Mouse (Mus musculus): ENCODE measurements around the gene Rapgefl1. TPM values are rescaled to one million over a fixed set of nuclear protein-coding genes. Genes with fewer than 3 reads are reported as not detected.

Rapgefl1 gene
- under 1 TPM; 0.57 to 0.72 TPM for total RNA-seq (2021)

DNA sequence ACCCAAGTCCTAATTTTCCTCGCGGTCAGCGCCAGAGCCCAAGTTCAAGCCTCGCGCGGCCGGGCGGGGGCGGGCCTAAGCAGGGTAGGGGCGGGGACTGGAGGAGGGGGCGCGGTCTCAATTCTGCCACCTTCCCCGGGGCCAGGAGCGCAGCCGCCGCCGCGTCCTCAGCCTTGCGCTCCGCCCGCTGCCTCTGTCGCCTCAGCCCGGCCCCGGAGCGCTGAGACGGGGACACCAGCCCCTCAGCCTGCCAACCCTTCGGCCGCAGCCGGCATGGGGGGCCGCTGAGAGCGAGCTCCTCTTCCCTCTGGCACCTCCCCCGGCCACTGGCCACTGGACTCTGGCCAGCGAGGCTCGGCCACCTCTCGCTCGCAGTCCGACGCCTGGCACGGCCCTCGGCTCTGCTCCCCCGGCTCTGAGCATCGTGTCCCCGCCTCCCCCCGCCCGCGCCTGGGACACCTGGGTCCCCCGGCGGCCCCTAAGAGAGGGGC is at the start of gene Rapgefl1:
Rapgefl1 (plus strand) TSS at position 135 of the 491 bp plus-strand sequence.
- peak; percentile 82 to 83 for DNase-seq
- intact Hi-C loops (cut with DNase I), result no loop called here

DNA sequence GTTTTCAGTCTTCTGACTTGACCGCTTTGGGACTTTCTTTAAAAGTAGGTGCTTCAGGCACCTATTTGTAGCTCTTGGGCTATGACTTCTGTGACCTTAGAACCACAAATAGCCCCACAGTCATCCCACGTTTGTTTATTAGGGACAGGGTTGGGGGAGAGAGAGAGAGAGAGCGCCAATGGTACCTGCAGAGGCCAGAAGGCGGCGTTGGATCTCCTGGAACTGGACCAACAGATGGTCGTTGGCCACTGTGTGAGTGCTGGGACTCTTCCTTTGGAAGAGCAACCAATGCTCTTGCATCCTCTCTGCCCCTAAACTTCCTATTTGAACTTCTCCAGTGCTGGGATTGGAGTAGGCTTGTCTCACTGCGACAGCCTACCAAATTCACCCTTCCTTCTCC is 49.4 kb upstream of the Rapgefl1 start:
- DNase-seq, result no peak
- intact Hi-C loops (cut with DNase I), result loop anchor here (1.0 to 2.0 kb wide), 4 partner anchors 14 to 87 kb away; no protein-coding TSS in a partner anchor

DNA sequence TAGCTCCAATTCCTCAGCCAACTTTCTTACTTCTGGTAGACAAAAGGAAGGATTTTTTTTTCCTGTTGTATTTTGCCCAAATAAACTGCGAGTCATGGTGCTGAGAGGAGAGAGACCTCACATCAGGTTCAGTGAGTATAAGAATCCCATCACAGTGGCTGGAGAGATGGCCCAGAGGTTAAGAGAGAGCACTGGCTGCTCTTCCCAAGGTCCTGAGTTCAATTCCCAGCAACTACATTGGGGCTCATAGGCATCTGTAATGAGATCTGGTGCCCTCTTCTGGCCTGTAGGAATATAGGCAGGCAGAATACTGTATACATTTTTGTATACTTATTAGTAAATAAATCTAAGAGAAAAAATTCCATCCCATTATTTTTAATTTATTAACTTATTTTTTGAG is 48.9 kb upstream of the Rapgefl1 start:
- no peak for DNase-seq
- intact Hi-C loops (cut with DNase I), result loop anchor here (1.0 to 2.0 kb wide), 5 partner anchors 15 to 87 kb away; no protein-coding TSS in a partner anchor

DNA sequence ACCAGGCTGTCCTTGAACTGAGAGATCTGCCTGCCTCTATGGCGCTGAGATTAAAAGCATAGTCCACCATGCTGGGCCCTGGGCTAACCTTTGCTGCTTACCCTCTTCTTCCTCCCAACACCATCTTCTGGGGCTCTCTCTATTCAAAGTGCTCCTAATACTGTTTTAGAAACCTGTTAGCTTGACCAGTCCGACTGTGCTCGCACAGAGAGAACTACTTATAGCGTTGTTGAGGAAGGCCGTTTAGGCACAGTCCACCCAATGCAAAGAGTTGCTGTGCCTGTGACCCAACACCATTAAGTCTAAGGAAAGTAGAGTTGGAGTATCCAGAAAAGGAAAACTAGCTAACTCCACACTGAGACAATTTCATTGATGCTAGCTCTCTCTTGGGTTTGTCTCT is 48.4 kb upstream of the Rapgefl1 start:
- no peak for DNase-seq
- intact Hi-C loops (cut with DNase I), result loop anchor here (2.0 kb wide), 1 partner anchor 41 kb away; no protein-coding TSS in a partner anchor

DNA sequence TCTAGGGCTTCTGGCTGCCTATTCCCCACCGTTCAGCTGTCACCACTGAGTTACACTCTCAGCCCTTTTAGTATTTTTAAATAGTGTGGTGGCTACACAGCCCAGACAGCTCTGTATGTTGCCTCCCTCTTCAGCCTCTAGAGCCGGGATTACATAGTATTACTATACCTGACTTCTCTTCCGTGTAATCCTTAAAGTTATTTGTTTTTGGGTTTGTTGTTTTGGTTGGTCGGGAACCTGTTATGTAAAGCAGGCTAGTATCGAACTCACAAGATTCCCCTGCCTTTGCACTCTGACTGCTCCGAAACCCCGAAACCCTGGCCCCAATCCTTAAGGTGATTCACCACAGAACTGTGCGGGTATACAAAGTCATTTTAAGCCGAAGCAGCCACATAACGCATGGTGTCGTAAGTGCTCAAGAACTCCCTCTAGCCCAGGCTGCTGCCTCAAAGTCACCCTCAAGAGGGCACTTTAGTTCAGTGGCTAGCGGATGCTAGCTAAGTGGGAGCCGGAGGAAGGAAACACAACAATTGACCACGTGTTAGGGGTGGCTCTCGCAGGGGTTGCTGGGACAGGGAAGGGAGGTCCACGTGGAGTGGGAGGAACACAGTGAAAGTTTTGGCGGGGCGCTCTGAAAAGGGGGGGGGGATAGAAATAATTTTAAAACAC is 47.9 kb upstream of the Rapgefl1 start:
- DNase-seq, result peak; percentile 87 to 88
- intact Hi-C loops (cut with DNase I), result loop anchor here (2.0 kb wide), 1 partner anchor 40 kb away; no protein-coding TSS in a partner anchor

DNA sequence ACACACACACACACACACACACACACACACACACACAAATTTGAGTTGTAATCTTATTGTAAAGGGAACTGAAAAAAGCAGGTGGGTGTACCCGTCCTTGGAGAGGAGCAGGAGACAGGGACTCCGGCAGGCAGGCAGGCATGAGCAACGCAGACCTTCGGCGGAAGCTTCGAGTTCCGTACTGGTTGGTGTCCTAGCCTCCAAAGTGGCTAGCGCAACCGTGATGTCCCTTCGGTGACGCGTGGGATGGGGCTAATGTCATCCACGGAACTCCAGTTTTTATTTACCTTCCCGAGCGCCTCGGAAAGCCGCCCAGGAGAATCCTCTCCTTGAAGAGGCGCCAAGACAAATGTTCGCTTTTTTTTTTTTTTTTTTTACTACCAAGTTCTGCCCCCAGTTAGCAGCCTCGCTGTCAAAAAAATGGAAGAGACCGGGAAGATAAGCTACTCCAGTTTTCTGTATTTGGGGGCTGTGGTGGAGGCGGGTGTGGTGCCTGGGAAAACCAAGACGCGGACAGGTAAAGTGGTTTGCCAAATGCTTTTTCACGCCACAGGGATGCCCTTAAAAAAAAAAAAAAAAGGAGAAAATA is 47.3 kb upstream of the Rapgefl1 start:
- intact Hi-C loops (cut with DNase I), result loop anchor here (2.0 kb wide), 1 partner anchor 39 kb away; no protein-coding TSS in a partner anchor
- DNase-seq, result no peak

DNA sequence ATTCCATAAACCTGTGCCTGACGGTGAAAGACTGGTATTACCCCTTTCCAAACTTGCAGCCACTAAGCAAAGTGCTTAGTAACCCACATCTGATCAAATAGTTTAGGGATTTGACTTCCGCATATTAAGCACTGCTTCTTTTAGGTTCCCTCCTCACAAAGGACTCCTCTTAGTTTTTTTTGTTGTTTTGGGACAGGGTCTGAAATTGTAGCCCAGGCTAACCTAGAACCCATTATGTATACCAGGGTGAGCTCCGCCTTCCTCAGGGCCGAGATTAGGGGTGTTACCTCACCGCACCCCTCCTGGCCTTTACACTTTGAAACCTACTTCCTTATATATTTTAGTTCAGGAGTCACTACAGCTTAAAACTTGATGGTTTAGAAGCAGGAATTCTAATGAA is 46.8 kb upstream of the Rapgefl1 start:
- intact Hi-C loops (cut with DNase I), result loop anchor here (2.0 kb wide), 2 partner anchors 39 to 117 kb away; partner anchors contain the start of gene Cdc6
- DNase-seq, result no peak

DNA sequence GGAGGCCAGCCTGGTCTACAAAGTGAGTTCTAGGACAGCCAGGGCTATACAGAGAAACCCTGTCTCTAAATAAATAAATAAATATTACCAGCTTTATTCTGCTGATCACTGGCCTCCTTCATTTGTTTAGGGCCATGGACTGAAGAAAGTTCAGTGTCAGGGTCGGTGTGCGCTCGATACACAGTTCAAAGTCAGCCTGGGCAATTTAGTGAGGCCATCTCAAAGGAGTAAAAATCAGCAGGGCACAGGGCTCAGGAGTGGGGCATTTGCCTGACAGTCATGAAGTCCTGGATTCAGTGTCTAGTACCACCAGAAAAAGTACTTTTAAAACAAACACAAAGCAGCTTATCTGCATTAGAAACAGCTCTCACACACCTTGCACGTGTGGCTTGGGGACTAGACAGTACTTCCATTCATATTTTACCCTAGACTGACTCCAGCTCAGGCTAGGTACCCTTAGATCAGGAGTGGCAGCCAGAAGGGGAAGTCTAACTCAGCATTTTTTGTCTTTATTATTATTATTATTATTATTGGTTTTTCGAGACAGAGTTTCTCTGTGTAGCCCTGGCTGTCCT is 45.9 kb upstream of the Rapgefl1 start:
- DNase-seq, result no peak
- intact Hi-C loops (cut with DNase I), result loop anchor here (2.0 kb wide), 1 partner anchor 116 kb away; the partner anchor contains the start of gene Cdc6

DNA sequence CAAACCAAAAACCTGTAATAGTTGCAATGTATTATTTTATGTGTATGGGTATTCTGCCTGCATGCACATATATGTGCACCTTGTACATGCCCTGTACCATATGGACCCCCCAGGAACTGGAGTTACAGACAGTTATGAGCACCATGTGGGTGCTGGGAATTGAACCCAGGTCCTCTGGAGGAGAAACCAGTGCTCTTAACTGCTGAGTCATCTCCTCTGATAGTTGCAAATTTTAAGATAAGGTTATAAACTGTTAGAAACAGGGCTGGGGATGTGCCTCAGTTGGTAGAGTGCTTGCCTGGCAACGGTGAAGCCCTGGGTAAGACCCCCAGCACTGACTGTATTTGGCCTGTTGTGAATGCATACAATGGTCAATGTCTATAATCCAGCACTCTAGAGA is 45.1 kb upstream of the Rapgefl1 start:
- intact Hi-C loops (cut with DNase I), result loop anchor here (2.0 kb wide), 1 partner anchor 115 kb away; the partner anchor contains the start of gene Cdc6

DNA sequence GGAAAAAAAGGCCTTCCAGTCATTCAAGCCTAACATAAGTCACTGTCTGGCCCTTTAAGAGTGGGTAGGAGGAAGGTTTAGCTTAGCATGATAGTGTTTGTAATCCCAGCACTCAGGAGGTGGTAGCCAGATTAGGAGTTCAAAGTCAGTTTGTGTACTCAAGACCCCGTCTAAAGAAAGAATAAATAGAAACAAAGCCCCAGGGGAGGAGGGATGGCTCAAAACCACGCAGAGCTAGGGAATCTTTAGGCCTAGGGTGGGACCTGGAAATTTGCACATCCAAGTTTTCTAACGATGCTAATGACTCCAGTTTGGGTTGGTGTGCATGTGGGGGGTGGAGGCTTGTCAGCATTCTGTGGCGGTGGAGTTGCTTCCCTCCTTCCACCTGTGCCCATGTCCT is 44.5 kb upstream of the Rapgefl1 start:
- DNase-seq, result no peak
- intact Hi-C loops (cut with DNase I), result no loop called here

More for the DNA sequence above, 45.1 kb upstream of the Rapgefl1 start:
- no peak for DNase-seq

DNA sequence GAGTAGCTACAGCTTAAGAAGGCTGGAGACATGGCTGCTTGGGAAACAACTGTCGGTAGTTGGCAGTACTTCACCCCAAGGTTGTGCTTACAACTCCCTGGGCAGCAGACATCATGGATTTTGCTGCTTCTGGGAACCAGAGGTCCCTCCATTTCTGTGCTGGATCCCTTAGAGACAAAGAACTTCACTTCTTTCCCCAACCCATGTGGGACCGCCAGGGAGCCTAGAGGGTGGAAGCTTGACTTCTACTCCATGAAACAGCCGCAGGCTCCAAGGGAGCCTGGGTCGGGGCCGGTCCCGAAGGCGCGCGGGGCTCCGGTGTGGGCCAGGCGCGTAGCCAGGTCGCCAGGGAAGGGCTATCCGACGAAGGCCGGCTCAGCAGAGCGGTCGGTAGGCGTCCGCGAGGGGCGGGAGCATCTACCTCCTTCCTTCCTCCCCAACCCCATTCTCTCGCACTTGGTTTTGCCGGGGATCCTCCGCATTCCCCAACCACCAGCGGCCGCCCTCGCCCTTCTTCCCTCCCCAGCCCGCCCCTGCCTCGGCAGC is 42.0 kb upstream of the Rapgefl1 start:
- intact Hi-C loops (cut with DNase I), result loop anchor here (2.0 kb wide), 1 partner anchor 14 kb away; no protein-coding TSS in a partner anchor

DNA sequence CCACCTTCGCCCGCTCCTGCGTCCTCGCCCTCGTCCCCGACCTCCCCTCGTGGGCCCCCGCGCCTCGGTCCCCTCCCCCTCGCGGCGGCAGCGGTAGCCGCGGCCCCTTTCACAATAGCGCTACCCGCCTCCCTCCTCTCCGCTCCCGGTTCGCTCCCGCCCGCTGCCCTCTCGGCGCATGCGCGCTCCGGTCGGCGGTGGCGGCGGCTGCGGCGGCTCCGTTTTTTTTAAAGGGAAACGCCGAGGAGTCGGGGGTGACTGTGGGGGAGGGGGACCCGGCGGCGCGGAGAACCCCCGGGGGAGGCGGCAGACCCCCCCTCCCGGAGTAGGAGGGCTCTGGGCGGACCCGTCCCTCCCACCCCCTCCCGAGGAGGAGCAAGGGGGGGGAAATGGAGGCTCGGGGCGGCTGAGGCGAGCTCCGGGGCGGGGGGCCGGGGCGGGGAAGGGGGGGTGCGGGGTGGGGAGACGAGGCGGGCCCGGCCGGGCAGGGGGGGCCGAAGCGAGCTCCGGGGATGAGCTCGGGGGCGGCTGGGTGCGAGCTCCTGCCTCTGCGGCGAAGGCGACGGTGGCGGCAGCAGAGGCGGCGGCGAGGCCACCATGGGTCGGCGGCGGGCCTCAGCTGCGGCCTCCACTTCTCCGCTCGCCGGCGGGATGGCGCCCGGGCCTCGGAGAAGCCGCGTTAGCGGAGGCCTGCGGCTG is 41.4 kb upstream of the Rapgefl1 start, which contains the start of gene Msl1:
Msl1 (plus strand) TSS at position 502 of the 699 bp plus-strand sequence.
- intact Hi-C loops (cut with DNase I), result loop anchor here (2.0 kb wide), 1 partner anchor 14 kb away; no protein-coding TSS in a partner anchor

More for the DNA sequence above, 42.0 kb upstream of the Rapgefl1 start:
- peak in 1 of 2 experiments; percentile 75 for DNase-seq

DNA sequence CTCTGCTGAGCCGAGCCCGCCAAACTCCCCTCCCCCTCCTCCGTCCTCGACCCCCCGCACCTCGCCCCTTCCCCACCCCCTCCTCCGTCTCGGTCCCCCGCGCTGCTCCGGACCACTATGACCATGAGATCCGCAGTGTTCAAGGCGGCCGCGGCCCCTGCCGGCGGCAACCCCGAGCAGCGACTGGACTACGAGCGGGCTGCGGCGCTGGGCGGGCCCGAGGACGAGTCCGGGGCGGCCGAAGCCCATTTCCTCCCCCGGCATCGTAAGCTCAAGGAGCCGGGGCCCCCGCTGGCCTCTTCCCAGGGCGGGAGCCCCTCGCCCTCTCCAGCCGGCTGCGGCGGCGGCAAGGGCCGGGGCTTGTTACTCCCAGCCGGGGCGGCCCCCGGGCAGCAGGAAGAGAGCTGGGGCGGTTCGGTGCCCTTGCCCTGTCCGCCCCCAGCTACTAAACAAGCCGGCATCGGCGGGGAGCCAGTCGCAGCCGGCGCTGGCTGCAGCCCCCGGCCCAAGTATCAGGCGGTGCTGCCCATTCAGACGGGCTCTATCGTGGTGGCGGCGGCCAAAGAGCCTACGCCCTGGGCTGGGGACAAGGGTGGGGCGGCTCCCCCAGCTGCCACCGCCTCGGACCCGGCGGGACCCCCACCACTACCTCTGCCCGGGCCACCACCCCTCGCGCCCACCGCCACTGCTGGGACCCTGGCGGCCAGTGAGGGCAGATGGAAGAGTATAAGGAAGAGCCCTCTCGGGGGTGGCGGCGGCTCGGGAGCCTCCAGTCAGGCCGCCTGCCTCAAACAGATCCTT is 40.7 kb upstream of the Rapgefl1 start:
- peak; percentile 50 to 74 for DNase-seq
- intact Hi-C loops (cut with DNase I), result loop anchor here (2.0 kb wide), 1 partner anchor 13 kb away; no protein-coding TSS in a partner anchor

More for the DNA sequence above, 41.4 kb upstream of the Rapgefl1 start, which contains the start of gene Msl1:
- DNase-seq, result peak; percentile 86 to 93

DNA sequence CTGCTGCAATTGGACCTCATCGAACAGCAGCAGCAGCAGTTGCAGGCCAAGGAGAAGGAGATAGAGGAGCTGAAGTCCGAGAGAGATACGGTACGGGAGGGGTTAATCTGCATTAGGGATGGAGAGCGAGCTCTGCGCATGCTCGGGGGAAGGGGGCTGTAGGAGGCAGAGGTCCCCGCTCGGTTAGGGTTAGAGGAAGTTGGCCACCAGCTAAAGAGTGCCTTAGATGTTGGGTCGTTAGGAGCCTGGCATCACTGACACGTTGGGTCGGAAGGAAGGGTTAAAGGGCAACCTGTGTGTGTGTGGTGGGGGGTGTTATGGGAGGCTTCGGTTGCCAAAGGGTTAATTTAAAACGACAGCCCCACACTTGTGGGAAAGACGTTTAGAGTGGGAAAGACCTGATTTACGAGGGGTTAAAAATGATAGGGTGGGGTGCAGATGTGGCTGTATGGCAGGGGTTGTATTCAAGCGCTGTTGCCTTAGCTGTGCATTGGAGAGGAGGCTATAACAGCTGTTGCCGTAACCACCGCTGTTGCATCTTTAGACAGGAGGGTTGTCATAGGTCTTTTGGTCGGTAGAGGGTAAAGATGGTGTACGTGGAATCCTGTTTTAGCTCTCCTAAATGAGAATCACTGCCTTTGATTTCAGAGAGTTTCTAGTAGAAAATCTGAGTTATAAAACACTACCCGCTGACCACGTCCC is 39.9 kb upstream of the Rapgefl1 start:
- intact Hi-C loops (cut with DNase I), result no loop called here
- peak; percentile 65 to 75 for DNase-seq

DNA sequence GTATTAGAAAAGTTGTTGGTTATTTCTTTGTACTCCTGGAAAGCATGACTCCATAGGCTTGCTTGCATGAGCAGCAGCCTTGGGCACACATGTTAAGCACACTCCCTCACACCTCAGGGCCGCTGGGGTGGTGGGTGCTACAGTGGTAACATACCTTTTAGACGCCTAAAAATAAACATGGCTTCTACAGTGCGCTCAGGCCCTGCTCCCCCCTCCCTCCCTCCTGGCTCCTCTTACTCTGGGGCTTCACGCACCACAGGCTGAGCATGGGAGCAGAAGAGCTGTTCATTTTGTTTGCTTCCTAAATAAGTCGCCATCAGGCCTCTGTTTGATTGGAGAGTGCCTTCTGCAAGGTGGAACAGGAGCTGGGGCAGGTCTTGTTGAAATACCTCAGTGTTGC is 39.3 kb upstream of the Rapgefl1 start:
- DNase-seq, result peak; percentile 21 to 27
- intact Hi-C loops (cut with DNase I), result no loop called here

DNA sequence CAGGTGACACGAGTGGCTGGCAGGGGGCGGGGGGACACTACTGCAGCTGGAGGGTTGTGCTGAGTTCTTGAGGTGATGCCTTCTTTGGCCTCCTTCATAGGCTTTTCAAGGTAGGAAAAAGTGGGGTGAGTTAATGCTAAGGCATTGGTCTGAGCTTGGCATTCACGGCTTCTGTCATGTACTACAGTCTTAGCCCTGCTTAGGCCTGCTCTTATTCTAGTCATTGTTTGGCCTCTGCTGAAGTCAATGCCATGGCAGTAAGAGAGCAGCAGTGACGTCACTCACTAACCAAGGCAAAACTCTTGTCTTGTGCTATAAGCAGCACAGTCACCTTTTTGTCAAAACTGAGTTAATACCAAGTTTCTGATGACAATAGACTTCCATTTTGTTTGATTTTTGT is 38.7 kb upstream of the Rapgefl1 start:
- intact Hi-C loops (cut with DNase I), result no loop called here
- no peak for DNase-seq

DNA sequence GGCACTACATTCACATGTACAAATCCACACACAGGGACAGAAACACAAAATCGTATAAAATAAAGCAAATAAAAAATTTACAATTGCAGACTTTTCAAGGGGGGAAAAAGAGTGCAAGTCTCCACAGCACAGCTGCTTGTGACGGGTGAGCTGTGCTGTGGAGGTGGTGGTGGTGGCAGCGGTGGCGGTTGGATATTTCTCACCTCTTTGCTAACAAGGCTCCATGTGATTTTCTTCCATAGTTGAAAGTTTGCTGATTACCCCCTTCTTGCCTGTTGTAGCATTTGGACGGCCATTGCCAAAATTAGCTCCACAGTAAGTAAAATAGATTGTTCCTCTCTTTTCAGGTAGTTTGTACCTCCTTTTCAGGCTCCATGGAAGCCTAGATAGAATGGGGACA is 32.0 kb upstream of the Rapgefl1 start, which contains the start of gene Casc3:
Casc3 (plus strand) TSS at position 301 of the 400 bp plus-strand sequence.
- no peak for DNase-seq
- intact Hi-C loops (cut with DNase I), result no loop called here

DNA sequence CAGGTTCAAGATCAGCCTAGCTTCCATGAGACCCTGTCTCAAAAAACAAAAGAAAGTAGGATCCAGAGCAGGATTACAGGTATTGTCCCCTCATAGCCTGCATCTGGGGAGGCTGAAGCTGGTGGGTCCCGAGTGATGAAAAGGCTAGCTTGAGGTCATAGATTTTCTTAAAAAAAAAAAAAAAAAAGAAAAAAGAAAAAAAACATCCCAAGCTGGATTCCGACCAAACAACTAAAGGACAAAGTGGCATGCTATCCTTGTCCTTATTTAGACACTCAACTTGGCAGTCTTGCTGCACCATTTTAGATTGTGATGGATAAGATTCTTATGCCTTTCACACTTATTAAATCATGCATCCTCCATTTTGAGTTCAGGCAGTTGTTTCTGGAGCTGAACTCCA is 28.2 kb upstream of the Rapgefl1 start:
- no peak for DNase-seq
- intact Hi-C loops (cut with DNase I), result loop anchor here (2.0 kb wide), 1 partner anchor 14 kb away; the partner anchor contains the start of gene Msl1

All from heart, postnatal 36 days (tissue).